Mouse (Mus musculus) embryo, embryonic 9.5 days (tissue): ENCODE data around the gene Ifi27.
"Not testable (repeated sequence)": the region's sequence is repeated elsewhere in the genome, so short reads cannot be mapped to it uniquely, and the experiment has no call there.

Source experiments
- DNase-seq: peaks from one replicate; pipeline ENCODE4 v3.0.0-alpha.2; 2017; ENCODE audit errors: extremely low spot score

Gene Ifi27

GRCm38 (mm10) chr12:103456727-103457126 lies 22.7 kb downstream of the Ifi27 start:
- not testable (repeated sequence) for DNase-seq

GRCm38 (mm10) chr12:103457140-103457539 lies 23.1 kb downstream of the Ifi27 start, which contains the start of gene Ifi27l2b:
Gene Ifi27l2b (minus strand): TSS chr12:103457223.
- no peak for DNase-seq

- no peak for DNase-seq
Observed at GRCm38 (mm10) chr12:103474481-103474880, 40.5 kb downstream of the Ifi27 start.

DNA sequence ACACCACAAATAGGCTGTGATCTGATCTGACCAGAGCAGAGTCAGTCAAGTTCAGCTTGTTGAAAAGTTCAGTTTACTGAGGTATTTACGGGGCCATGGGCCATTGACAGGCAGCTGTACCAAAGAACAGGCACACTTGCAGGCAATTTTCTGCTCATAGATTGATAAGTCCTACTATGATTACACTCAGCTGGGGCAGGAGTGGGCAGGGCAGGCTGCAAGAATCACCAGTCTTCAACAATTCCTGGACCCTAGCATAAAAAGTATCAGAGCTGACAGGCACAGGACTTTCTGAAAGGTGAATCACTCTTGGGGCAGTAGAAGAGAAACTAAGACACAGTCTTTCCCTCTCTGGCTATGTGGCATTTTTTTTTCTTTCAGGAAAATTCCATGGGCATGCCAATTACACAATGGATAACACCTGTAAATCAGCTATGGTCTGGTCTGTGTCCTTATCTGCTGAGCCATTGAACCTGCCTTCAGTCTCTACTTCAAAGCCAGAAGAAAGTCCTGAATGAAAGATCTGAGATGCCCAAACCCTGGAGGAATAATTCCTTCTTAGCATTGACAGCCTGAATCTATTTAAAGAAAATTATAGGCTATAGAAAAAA lies 42.9 kb downstream of the Ifi27 start:
- DNase-seq, result no peak

- no peak for DNase-seq
Observed at GRCm38 (mm10) chr12:103477461-103478015, 43.5 kb downstream of the Ifi27 start.

GRCm38 (mm10) chr12:103481671-103482070 lies 47.7 kb downstream of the Ifi27 start:
- DNase-seq, result no peak

GRCm38 (mm10) chr12:103482781-103483180 lies 48.8 kb downstream of the Ifi27 start:
- DNase-seq, result no peak

DNA sequence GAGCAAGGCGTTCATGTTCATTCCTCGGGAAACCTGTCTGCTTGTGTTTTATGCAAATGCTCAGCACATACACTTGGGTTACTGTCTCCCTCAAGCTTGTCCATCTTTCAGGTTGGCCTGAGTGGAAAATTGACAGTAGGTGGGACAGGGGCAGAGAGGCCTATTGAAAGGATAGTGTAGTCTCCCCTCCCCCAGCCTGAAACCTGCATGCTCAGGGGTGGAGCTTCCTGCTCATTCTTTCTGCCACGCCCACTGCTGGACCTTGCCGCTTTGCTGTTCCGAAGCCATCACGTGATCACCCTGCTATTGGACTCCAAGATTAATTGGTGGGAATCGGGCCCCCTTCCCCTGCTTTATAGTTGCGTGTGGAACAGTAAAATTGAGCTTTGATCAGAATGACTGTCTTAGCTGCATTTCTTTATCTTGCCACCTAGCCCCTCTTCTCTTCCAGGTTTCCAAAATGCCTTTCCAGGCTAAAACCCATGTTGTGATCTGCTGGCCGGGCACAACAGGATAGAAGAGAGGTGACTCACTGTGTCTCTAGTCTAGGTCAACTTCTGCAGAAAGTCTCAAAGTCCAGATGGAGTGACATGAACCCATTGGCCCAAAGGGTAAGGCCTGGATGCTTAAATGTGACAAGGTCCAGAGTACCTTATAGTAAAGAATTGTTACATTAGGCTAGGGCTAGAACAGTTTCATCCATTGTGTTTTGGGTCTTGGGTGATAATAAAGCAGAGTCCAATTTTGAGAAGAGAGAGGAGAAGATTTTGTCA lies 50.4 kb downstream of the Ifi27 start:
- not testable (repeated sequence) for DNase-seq

GRCm38 (mm10) chr12:103486726-103487125 lies 52.7 kb downstream of the Ifi27 start:
- DNase-seq, result no peak

DNA sequence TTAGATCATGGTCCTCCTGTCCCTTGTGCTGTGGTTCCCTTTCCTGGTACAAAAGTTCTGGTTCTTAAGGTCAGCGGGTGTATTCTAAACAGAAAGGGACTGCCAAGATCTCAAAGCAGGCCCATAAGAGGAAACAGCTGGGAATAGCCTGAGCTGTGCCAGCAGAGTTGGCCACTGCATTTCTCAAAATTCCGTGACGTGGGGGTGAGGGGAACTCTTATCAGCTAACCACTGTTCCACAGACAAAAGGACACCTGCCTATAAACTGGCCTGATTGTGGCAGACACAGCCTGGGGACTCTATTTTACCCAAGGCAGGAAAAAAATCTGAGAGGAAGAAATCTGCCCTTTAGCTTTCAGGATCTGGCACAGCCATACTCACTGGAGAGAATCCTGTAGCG lies 53.3 kb downstream of the Ifi27 start:
- no peak for DNase-seq

GRCm38 (mm10) chr12:103487750-103488149 lies 53.7 kb downstream of the Ifi27 start:
- no peak for DNase-seq
